Mouse (Mus musculus): ENCODE data around the gene Hmgb1. TPM values are rescaled to one million over a fixed set of nuclear protein-coding genes. Genes with fewer than 3 reads are reported as not detected.

Hmgb1 gene
- polyA plus RNA-seq (2017; shearing (Covaris generic)) = 230 TPM

DNA sequence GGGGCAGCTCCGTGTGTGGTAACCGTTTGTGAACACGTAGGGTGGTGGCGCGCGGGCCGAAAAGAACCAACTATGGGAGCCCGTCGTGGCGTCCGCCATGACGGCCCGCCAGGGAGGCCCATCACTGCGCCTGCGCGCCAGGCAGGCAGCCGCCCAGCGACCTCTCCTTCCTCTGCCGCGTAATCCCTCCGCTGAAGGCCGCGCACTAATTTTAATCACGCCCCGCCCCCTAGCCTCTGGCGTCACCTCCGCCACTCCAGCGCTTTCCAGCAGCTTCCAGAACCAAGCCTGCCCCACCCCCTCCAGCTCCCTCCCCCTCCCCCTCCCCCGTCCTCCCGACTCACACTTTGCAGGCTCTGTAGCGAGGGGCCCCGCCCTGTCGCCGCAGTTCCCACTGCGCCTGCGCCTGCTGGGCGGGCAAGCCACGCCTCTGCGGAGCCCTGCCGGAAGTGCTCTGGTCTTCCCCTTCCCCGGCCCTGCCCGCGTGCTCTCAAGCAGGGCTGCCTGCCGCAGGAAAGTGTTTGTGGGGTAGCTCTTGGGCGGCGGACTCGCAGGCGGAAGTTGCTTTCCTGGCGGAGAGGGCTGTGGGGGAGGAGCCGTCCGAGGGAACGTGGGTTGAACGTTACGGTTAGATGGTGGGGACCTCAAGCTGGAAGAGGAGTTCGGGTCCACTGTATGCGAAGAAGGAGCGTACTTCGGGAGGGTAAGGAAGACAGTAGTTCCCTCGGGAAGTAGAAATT lies at the start of gene Hmgb1, which contains the start of gene Uspl1:
Hmgb1 (minus strand) TSS at position 386 of the 740 bp plus-strand sequence.
Uspl1 (plus strand) TSS at position 247 of the 740 bp plus-strand sequence.

Other genes starting within 250 kb of the Hmgb1 start
- 2.4 TPM for gene Gm42791, start 189.3 kb downstream of the Hmgb1 start, polyA plus RNA-seq (2017; shearing (Covaris generic))
- gene Uspl1, start 139 bp downstream of the Hmgb1 start, polyA plus RNA-seq (2017; shearing (Covaris generic)) = 61.6 TPM
- gene Alox5ap, start 80.3 kb upstream of the Hmgb1 start, polyA plus RNA-seq (2017; shearing (Covaris generic)) = 0.93 TPM
- 2.9 TPM for gene Medag, start 227.3 kb upstream of the Hmgb1 start, polyA plus RNA-seq (2017; shearing (Covaris generic))